Mouse (Mus musculus) right cerebral cortex, postnatal 10 days (tissue): Measurements from ENCODE around the gene Colec11.

Source experiments
- DNase-seq, 2 experiments: peaks; one replicate each; pipeline ENCODE4 v3.0.0; 2021; ENCODE audit warnings: low spot score in 2 of 2

The Colec11 gene

GRCm38 (mm10) chr12:28623195-28623594, at the start of gene Colec11:
Gene Colec11, minus strand, starts transcription at chr12:28623377.
- DNase-seq = no peak

- no peak for DNase-seq
Observed at GRCm38 (mm10) chr12:28667287-28667686, 44.1 kb upstream of the Colec11 start.

- DNase-seq = no peak
Observed at GRCm38 (mm10) chr12:28666734-28667133, 43.6 kb upstream of the Colec11 start.

GRCm38 (mm10) chr12:28662628-28663027, 39.5 kb upstream of the Colec11 start:
- DNase-seq = no peak

- peak; percentile 94 to 96 for DNase-seq
Observed at GRCm38 (mm10) chr12:28649141-28650110, 26.2 kb upstream of the Colec11 start, which contains the start of gene Rnaseh1. Gene Rnaseh1, plus strand, starts transcription at chr12:28649602.

GRCm38 (mm10) chr12:28638778-28639177, 15.6 kb upstream of the Colec11 start:
- DNase-seq = no peak

- no peak for DNase-seq
Observed at GRCm38 (mm10) chr12:28636543-28636942, 13.4 kb upstream of the Colec11 start.

- DNase-seq = peak; percentile 96 to 97
Observed at GRCm38 (mm10) chr12:28635535-28636476, 12.6 kb upstream of the Colec11 start, which contains the start of gene Rps7. Gene Rps7, minus strand, starts transcription at chr12:28635953.

GRCm38 (mm10) chr12:28635058-28635534, 11.9 kb upstream of the Colec11 start:
- DNase-seq = no peak

GRCm38 (mm10) chr12:28628436-28628835, 5.3 kb upstream of the Colec11 start:
- no peak for DNase-seq

GRCm38 (mm10) chr12:28627092-28627491, 3.9 kb upstream of the Colec11 start:
- DNase-seq = no peak

- DNase-seq = no peak
Observed at GRCm38 (mm10) chr12:28625407-28625806, 2.2 kb upstream of the Colec11 start.

- no peak for DNase-seq
Observed at GRCm38 (mm10) chr12:28624251-28624650, 1.1 kb upstream of the Colec11 start.

GRCm38 (mm10) chr12:28622641-28623040, 536 bp downstream of the Colec11 start:
- DNase-seq = no peak

- no peak for DNase-seq
Observed at GRCm38 (mm10) chr12:28622167-28622532, 1.0 kb downstream of the Colec11 start.

GRCm38 (mm10) chr12:28621451-28622166, 1.6 kb downstream of the Colec11 start:
- no peak for DNase-seq

- DNase-seq = no peak
Observed at GRCm38 (mm10) chr12:28617297-28617696, 5.9 kb downstream of the Colec11 start.

- DNase-seq = no peak
Observed at GRCm38 (mm10) chr12:28614401-28614800, 8.8 kb downstream of the Colec11 start.

- peak; percentile 41 to 57 for DNase-seq
Observed at GRCm38 (mm10) chr12:28612391-28612790, 10.8 kb downstream of the Colec11 start.

GRCm38 (mm10) chr12:28607546-28608305, 15.5 kb downstream of the Colec11 start:
- DNase-seq = peak; percentile 64 to 83
